Mouse (Mus musculus): ENCODE measurements around the gene Sf3b6. TPM values are rescaled to one million over a fixed set of nuclear protein-coding genes. Genes with fewer than 3 reads are reported as not detected.
"Not testable (repeated sequence)": the region's sequence is repeated elsewhere in the genome, so short reads cannot be mapped to it uniquely, and the experiment has no call there.

Gene Sf3b6
- total RNA-seq (2017), result 118 to 202 TPM (median 184 TPM) in 3 replicates

DNA sequence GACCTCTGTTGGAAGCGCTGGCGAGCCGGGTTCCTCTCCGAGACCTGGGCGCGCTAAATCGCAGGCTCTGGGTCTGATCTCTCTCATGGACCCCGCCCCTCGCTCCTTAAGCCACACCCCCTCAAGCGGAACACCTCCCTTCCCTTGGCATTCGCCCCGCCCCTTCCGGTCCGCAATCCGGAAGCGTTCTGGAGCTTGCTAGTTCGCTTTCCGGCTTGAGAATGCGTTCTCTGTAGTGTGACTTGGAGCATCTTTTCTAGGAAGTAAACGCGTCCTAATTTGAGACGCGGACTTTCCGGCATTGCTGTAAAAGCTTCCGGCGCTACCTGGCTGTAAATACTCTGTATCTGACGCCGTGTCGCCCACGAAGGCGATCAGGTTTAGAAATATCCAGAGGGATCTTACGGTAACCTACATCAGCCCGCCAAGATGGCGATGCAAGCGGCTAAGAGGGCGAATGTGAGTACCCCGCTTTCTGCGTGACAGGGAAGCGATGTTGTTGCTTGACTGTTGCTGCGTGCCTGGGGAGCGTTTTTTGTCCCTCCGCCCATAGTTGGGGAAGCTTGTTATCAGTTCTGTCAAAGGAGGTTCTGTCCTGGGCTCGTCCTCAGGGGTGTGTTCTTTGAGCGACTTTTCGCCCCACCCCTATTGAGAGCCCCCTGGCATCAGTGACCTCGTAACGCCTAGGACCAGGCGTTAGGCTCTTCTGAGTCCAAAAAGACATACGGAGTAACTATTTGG, at the start of gene Sf3b6:
Gene Sf3b6, plus strand, starts transcription at position 184 of the 741 bp plus-strand sequence.
- peak; percentile 98 for ATAC-seq (replicated peaks; ENCODE audit: insufficient number of reproducible peaks, low FRiP score, low TSS enrichment, poor library complexity, severe bottlenecking)

DNA sequence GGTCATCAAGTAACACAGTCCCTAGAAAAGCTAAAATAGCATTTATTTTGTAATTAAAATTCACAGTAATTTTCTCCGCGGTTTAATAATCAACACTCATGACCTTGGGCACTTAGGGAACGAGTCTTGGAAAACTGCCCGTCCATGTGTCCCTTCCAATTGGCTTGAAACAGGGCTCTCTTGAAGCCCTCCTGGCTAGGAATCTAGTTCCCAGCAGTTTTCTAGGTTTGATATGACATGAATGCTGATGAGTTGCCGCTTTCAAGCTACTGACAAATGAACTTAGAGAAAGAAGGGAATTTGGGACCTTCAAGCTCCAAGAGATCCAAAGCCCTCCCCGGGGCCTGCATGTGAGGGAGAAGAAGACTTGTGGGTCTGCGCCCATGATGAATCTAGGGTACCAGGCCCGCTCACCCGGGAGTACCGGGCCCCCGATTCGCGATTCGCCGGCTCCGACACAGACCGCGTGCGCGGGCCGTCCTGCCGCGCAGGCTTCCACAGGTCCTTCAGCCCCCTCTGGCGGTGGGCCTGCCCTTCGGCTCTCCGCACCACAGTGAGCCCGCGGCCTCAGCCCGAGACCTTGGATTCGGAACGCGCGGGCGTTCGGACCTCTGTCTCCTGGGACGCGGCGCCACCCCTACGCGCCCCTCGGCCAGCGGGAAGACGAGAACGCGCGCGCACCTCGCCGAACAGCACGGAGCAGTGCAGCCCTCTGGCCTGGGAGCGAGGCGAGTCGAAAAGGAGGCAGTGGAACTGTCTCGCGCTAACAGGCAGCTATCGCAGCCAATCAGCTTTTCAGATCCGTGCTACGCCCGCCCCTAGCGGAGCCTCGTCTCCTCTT, 48.6 kb upstream of the Sf3b6 start, which contains the start of the genes Pfn4 and Fam228b:
Gene Pfn4, plus strand, starts transcription at position 531 of the 841 bp plus-strand sequence.
Gene Fam228b, minus strand, starts transcription at position 776 of the 841 bp plus-strand sequence.
- peak; percentile 97 for ATAC-seq (replicated peaks; ENCODE audit: insufficient number of reproducible peaks, low FRiP score, low TSS enrichment, poor library complexity, severe bottlenecking)

DNA sequence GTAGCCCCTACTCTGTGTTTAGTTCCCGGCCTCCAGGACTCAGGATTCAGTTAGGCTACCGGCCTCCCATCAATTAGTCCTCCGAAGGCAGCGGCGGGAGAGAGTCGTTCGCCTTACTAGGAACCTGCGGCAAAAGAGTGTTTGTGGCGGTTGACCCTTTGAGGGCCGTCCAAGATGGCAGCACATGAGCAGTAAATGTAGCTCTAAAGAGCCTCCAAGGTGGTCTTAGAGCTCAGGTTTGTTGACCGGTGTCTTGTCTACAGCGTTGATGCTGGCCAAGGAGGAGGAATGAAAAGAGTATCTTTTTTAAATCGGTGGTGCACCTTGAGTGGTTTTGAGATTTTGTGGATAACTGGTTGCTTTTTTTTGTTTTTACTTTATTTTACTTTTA, 48.0 kb upstream of the Sf3b6 start:
- ATAC-seq (replicated peaks; ENCODE audit: insufficient number of reproducible peaks, low FRiP score, low TSS enrichment, poor library complexity, severe bottlenecking), result no peak

DNA sequence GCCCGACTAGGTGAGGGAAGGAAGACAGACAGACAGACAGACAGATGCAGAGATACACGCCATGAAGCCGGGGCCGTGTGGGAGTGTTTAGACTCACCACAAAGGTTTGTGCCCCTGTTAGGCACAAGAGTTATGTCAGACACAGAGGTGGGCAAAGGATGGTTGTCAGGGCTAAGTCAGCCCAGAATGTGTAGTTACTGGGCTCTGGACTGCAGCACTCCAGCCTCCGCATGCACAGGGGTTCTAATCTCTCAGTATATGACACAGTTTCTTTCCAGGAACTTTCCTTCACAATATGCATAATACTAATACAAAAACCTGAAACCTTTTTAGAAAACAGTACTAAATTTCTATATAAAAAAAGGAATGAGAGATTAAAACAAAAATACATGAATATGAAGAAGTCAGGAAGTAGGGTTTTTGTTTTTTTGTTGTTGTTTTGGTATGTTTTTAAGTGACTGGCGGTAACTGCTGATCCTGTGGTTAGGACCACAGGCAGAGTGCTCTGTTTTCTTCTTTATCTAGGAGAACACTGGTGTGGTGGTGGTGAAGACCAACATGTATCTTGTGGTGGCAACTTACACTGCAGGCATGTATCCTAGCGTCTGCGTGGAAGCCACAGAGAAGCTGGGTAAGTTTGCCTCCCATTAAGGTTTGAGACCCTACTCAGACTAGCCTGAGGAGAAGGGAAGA, 42.3 kb upstream of the Sf3b6 start:
- no peak for ATAC-seq (replicated peaks; ENCODE audit: insufficient number of reproducible peaks, low FRiP score, low TSS enrichment, poor library complexity, severe bottlenecking)

DNA sequence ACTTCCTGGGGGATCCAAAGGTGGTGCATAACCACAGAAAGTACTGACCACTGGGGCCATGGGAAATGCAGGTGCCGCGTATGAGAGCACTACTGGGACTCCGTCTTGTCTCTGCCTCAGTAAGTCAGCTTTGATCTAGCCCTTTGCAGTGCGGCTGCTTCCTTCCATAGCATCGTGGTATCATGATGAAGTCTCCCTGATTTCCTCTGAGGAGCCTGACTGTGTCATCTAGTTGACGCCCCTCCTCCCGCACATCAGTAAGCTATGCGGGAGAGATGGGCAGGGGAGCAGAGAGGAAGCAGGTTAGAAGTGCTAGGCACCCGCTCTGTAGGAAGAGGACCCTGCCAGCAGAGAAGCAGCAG, 41.8 kb upstream of the Sf3b6 start:
- ATAC-seq (replicated peaks; ENCODE audit: insufficient number of reproducible peaks, low FRiP score, low TSS enrichment, poor library complexity, severe bottlenecking), result no peak

DNA sequence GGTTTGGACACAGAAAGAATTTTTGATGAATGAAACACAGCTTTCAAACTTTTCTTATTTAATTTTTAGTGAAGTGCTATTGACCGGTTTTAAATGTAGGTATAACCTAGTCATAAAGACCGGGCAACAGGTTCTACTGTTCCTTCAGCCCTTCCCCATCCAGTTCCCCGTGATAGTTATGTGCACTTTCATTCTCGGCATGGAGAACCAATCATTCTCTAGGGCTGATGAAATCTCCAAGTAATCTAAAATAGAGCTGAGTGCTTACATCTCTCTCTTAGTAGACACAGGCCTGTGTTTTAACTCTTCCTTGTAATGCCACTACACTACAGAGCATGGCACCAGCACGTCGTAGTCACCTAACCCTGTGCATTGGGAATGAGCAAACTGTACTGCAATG, 39.6 kb upstream of the Sf3b6 start:
- no peak for ATAC-seq (replicated peaks; ENCODE audit: insufficient number of reproducible peaks, low FRiP score, low TSS enrichment, poor library complexity, severe bottlenecking)

DNA sequence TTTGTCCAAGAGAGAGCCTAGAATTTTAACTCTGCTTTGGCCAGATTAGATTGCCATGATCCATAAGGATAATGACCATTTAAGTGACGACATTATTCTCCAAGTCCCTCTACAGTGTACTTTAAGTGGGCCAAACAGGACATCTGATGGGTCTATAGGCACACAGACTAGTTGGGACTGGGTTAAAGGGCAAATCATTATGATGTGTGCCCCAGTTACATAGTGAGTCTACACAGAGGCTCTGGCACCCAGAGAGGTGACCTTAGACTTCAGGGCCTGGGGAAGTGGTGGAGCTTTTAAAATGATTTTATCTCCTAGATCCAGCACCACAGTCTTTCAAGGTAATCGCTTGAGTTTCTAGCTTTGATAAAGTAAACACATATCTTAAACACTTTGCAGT, 37.1 kb upstream of the Sf3b6 start:
- ATAC-seq (replicated peaks; ENCODE audit: insufficient number of reproducible peaks, low FRiP score, low TSS enrichment, poor library complexity, severe bottlenecking), result no peak

DNA sequence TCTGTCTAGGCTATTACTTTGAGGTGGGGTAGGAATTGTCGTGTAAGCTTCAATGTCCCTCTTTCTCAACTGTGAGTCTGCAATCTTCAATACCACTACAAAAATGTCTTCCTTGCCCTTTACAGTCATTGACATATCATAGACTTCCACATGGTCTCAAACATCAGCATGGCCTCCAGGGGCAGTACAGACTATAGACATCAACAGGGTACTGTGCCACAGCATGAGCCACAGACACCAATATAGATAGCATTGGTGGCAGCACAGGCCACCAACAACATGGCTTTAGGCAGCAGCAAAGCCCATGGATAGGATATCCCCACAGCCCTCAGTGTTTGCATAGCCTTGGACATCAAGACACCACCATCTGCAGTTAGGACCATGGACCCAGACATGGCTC, 36.1 kb upstream of the Sf3b6 start:
- ATAC-seq (replicated peaks; ENCODE audit: insufficient number of reproducible peaks, low FRiP score, low TSS enrichment, poor library complexity, severe bottlenecking), result no peak

DNA sequence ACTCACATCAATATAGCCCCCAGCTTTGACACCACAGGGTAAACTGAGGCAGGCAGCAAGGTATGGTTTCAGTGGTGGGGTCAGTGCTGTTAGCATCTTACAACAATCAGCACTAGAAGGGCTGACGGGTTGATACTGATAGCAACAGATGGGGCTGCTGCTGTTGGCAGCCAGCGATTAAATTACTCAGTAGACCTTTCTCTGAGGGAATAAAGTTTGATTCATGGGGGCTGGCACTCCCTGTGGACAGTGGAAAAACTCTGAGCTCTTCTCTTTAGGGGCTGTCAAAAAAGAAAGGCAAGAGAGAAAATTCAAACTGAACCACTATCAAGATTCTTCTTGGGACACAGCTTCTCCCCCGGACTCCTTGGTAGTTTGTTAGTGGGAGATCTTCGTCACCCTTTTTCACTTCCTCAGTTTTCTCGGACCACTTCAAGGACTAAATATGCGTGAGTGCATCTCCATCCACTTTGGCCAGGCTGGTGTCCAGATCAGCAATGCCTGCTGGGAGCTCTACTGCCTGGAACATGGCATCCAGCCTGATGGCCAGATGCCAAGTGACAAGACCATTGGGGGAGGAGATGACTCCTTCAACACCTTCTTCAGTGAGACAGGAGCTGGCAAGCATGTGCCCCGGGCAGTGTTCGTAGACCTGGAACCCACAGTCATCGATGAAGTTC, 35.5 kb upstream of the Sf3b6 start:
- ATAC-seq (replicated peaks; ENCODE audit: insufficient number of reproducible peaks, low FRiP score, low TSS enrichment, poor library complexity, severe bottlenecking), result not testable (repeated sequence)

DNA sequence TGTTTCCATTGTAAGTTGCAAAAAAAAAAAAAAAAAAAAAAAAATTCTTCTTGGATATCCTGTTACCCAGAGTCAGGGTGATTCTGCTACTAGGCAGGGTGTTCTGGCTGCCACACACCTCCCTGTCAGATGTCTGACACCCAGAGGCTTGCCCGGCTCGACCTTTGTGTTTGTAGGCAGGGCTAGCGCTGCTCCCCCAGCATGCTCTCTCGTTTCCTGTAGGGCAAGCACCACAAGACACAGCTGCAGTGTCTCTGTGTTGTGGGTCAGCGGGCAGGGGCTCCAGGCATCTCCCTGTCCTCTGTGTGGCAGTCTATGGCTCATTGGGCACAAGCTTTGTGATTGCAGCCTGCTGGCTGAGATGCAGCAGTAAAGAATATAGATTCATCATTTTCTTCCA, 33.7 kb upstream of the Sf3b6 start:
- ATAC-seq (replicated peaks; ENCODE audit: insufficient number of reproducible peaks, low FRiP score, low TSS enrichment, poor library complexity, severe bottlenecking), result no peak

DNA sequence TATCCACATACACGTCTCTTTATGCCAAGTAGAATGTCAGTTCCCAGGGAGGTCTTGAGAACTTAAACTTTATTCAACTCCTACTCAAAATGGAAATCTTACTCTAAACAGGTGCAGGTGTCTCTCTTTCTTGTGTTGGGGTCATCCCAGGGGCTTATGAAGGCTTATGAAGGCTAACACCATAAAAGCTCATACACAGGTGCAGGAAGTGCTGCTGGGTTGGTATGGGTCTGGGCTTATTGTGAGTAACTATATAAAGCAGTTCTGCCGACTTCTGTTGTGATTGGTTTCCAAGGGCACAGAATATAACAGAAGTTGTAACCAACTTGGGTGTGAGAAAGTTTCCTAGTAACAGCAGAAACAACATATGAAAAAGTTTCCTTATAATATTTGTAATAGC, 32.9 kb upstream of the Sf3b6 start:
- ATAC-seq (replicated peaks; ENCODE audit: insufficient number of reproducible peaks, low FRiP score, low TSS enrichment, poor library complexity, severe bottlenecking), result no peak

DNA sequence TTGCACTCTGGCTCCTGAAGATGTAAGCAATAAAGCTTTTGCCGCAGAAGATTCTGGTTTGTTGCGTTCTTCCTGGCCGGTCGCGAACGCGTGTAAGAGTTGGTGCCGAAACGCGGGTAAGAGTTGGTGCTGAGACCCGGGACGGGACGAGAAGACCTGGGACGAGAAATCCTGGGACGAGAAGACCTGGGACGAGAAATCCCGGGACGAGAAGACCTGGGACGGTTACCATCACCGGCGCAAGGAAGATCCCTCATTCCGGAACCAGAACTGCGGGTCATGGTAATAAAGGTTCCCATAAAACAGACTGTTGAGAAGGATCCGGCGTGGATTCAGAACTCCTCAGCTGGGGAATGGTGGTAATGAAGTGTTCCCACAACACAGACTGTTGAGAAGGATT, 29.2 kb upstream of the Sf3b6 start:
- ATAC-seq (replicated peaks; ENCODE audit: insufficient number of reproducible peaks, low FRiP score, low TSS enrichment, poor library complexity, severe bottlenecking), result not testable (repeated sequence)

DNA sequence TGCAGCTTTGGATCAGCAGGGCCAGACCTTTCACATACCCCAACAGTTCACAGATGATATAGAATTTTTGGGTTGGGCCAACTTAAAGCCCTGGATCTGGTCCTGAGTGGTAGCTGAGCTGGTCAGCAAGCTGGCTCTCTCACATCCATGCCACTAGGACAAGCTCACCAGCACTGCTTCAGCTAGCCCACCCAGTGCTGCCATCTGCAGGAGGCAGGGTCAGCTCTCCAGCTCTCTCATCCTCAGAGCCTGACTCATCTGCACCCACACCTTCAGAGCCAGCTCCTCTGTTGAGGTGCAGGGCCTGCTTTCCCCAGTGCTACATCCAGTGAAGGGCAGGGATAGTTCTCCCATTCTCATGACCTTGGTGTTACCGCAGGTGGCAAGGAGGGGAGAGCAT, 23.6 kb upstream of the Sf3b6 start:
- no peak for ATAC-seq (replicated peaks; ENCODE audit: insufficient number of reproducible peaks, low FRiP score, low TSS enrichment, poor library complexity, severe bottlenecking)

DNA sequence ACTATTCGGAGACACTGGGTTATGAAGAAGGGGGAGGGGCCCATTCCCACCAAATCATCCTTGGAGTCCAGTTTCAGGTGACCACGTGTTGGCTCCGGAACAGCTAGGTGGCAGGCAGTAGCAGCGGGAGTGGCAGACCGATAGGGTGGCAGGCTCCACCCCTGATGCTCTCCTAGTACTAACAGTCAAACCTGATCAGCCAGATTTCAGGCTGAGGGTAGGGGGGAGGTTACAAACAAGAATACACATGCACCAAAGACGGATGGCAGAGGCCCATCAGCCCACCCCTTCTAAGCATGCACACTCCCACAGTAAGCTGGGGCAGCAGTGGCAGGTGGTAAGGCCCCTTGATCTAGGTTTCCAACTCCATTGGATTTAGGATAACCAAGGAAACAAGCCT, 19.9 kb upstream of the Sf3b6 start:
- ATAC-seq (replicated peaks; ENCODE audit: insufficient number of reproducible peaks, low FRiP score, low TSS enrichment, poor library complexity, severe bottlenecking), result not testable (repeated sequence)

DNA sequence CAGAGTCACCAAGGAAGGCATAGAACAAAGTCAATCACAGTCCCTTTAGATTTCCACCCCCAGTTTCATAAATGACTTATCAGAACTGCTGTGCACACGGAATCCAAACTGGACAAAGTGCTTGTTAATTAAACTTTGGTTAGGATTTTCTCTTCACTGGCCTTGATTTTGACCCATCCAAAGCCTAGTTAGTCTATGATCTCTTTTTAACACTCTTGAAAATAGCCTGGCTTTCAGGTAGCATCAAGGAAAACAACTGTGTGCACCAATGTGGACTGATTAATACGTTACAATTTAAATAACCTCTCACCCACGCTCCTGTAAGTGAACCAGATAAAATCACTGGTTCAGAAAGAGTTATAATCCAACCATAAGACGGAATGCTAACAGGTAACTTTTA, 6.3 kb upstream of the Sf3b6 start:
- ATAC-seq (replicated peaks; ENCODE audit: insufficient number of reproducible peaks, low FRiP score, low TSS enrichment, poor library complexity, severe bottlenecking), result no peak

DNA sequence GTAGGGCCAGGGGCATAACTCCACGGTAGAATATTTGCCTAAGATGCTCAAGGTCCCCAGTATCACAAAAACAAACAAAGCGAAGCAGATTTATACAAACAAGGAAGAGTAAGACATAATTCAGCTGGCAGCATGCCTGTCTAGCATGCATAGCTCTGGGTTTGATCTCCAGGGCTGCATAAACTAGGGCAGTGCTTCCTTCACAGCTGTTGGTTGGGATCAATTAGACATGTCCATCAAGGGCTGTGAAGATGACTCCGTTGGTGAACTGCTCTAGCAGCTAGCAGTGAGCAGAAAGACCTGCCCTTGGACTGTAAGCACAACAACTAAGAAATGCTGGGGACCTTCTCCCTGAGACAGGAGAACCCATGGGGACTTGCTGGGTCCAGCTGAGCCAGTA, 5.6 kb upstream of the Sf3b6 start:
- no peak for ATAC-seq (replicated peaks; ENCODE audit: insufficient number of reproducible peaks, low FRiP score, low TSS enrichment, poor library complexity, severe bottlenecking)

DNA sequence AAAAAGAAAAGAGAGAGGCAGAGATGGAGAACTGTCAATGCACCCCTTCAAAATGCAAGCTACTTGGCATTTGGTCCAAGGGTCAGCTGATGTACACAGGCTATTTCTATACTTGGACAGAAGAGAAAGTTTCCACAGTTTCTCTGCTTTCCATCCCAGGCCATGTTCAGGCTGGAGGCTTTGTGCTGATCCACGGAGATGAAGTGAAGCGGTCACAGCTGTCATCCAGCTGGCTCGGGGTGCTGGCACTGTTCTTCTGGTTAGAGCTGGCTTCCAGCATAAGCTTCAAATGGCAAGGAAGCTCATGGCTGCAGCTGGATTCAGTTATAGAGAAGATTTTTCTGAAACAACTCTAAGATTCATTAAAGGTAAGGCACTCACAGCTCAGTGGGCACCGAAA, 3.7 kb upstream of the Sf3b6 start:
- no peak for ATAC-seq (replicated peaks; ENCODE audit: insufficient number of reproducible peaks, low FRiP score, low TSS enrichment, poor library complexity, severe bottlenecking)

DNA sequence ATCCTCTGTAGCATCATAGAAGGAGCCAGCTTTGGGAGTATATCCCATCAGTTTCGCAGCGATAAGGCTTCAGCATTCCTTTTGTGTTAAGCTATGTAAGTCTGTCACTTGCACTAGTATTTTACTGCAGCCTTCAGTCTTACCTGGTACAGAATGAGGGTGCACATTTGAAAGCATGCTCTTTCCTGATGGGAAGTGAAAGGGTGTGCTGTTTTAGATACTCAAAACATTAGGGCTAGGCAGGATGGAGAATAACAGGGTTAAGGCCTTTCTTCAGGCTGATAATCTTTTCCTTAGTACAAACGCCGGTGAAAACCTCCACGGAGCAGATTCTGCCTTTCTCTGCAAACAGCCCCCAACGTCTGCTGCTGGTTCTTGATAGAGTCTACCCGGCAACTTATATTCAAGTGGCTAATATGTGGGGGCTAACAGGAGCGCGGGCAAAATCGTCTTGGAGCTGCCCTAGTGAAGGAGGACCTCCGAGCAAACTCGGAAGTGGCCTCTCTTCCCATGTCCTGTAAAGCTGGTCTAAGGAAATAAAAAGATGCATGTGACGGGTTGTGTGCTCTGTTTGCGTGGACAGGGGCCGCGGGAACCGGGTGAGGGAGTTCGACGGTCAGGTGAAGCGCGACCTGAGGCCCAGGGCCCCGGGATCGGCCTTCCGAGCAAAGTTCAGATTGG, 524 bp upstream of the Sf3b6 start:
- no peak for ATAC-seq (replicated peaks; ENCODE audit: insufficient number of reproducible peaks, low FRiP score, low TSS enrichment, poor library complexity, severe bottlenecking)

Data from monocyte, adult 5-6 weeks (primary cell).